ENCODE assay signal across 14 mouse cellular contexts in genomic region chr4:69471200-69471599, GRCm38 (mm10).
DNase-seq lines count a peak whose midpoint lies in the region; ATAC-seq and TF ChIP-seq lines count a peak whose summit lies in the region.
"Had no signal": no experiment of that assay in that cellular context is flagged by ENCODE, and none has a peak within 500 bp of the region (broad histone marks: within the 10 kb centered on the region; RNA-seq: fewer than 3 reads in every experiment).

No protein-coding gene starts in this region.

- H3K9ac ChIP-seq in forebrain, embryonic 14.5 days (ENCODE audit: low read length), result no peak overlapping the region
- no peak overlapping the region for H3K9ac ChIP-seq in hindbrain, embryonic 14.5 days
- H3K9ac ChIP-seq in midbrain, embryonic 14.5 days (replicated peaks; ENCODE audit: low read length), result no peak overlapping the region
- H3K9ac ChIP-seq: forebrain, postnatal 0 days; limb, embryonic 15.5 days; lung, embryonic 14.5 days had no signal

- WGBS in forebrain, embryonic 14.5 days, result 88% methylated on average over 1 of the region's 1 CpGs
- WGBS in forebrain, embryonic 10.5 days, result 100% methylated on average over 1 of the region's 1 CpGs
- 85% methylated on average over 1 of the region's 1 CpGs for WGBS in hindbrain, embryonic 14.5 days
- WGBS in midbrain, embryonic 14.5 days, result 83% methylated on average over 1 of the region's 1 CpGs

- H3K4me2 ChIP-seq in forebrain, embryonic 14.5 days (ENCODE audit: low read length), result no peak overlapping the region
- no peak overlapping the region for H3K4me2 ChIP-seq in hindbrain, embryonic 14.5 days (replicated peaks)
- H3K4me2 ChIP-seq in midbrain, embryonic 14.5 days (ENCODE audit: low read length), result no peak overlapping the region
- H3K4me2 ChIP-seq: limb, embryonic 15.5 days; lung, embryonic 14.5 days had no signal

- H3K36me3 ChIP-seq in forebrain, embryonic 14.5 days (ENCODE audit: control insufficient read depth, insufficient read depth, low read length), result no peaks in the 10 kb centered on the region
- no peaks in the 10 kb centered on the region for H3K36me3 ChIP-seq in forebrain, embryonic 10.5 days (replicated peaks)
- H3K36me3 ChIP-seq in hindbrain, embryonic 14.5 days (replicated peaks; ENCODE audit: control insufficient read depth, insufficient read depth), result no peaks in the 10 kb centered on the region
- H3K36me3 ChIP-seq in midbrain, embryonic 14.5 days (ENCODE audit: control insufficient read depth, insufficient read depth, low read length), result no peaks in the 10 kb centered on the region
- H3K36me3 ChIP-seq: limb, embryonic 15.5 days had no signal

- no peak overlapping the region for H3K27ac ChIP-seq in forebrain, embryonic 14.5 days (ENCODE audit: low read depth, low read length)
- H3K27ac ChIP-seq in forebrain, embryonic 10.5 days, result no peak overlapping the region
- no peak overlapping the region for H3K27ac ChIP-seq in layer of hippocampus, adult 2 months
- H3K27ac ChIP-seq in hindbrain, embryonic 14.5 days, result no peak overlapping the region
- no peak overlapping the region for H3K27ac ChIP-seq in midbrain, embryonic 14.5 days (replicated peaks; ENCODE audit: low read depth, low read length)
- H3K27ac ChIP-seq: limb, embryonic 15.5 days had no signal

- H3K27me3 ChIP-seq in forebrain, embryonic 14.5 days (replicated peaks; ENCODE audit: control insufficient read depth, insufficient read depth, low read length), result no peaks in the 10 kb centered on the region
- H3K27me3 ChIP-seq in forebrain, embryonic 10.5 days (ENCODE audit: poor library complexity, severe bottlenecking), result no peaks in the 10 kb centered on the region
- H3K27me3 ChIP-seq in hindbrain, embryonic 14.5 days (ENCODE audit: control insufficient read depth, insufficient read depth, low read length), result no peaks in the 10 kb centered on the region
- no peaks in the 10 kb centered on the region for H3K27me3 ChIP-seq in midbrain, embryonic 14.5 days (ENCODE audit: control insufficient read depth, insufficient read depth, low read length)
- H3K27me3 ChIP-seq: limb, embryonic 15.5 days had no signal

- H3K4me3 ChIP-seq in forebrain, embryonic 14.5 days (ENCODE audit: low read depth, low read length), result no peak overlapping the region
- no peak overlapping the region for H3K4me3 ChIP-seq in forebrain, embryonic 10.5 days
- H3K4me3 ChIP-seq in layer of hippocampus, adult 2 months, result no peak overlapping the region
- H3K4me3 ChIP-seq in hindbrain, embryonic 14.5 days (replicated peaks; ENCODE audit: low read length), result no peak overlapping the region
- no peak overlapping the region for H3K4me3 ChIP-seq in midbrain, embryonic 14.5 days (replicated peaks; ENCODE audit: low read depth, low read length)
- H3K4me3 ChIP-seq: limb, embryonic 15.5 days had no signal

- no peaks in the 10 kb centered on the region for H3K9me3 ChIP-seq in forebrain, embryonic 14.5 days (replicated peaks; ENCODE audit: control insufficient read depth, low read length)
- H3K9me3 ChIP-seq in forebrain, embryonic 10.5 days, result no peaks in the 10 kb centered on the region
- H3K9me3 ChIP-seq in hindbrain, embryonic 14.5 days (ENCODE audit: control insufficient read depth, low read length), result no peaks in the 10 kb centered on the region
- H3K9me3 ChIP-seq in midbrain, embryonic 14.5 days (ENCODE audit: control insufficient read depth, low read length), result no peaks in the 10 kb centered on the region
- H3K9me3 ChIP-seq: limb, embryonic 15.5 days had no signal

- TF ChIP-seq CTCF in layer of hippocampus, adult 2 months (conservative IDR thresholded peaks at IDR 0.05), result no peak

- ATAC-seq in forebrain, embryonic 14.5 days, result peak; percentile 40; the same call in 1 of the 2 replicates
- ATAC-seq in hindbrain, embryonic 14.5 days (ENCODE audit: low FRiP score), result peak; percentile 64; the same call in 1 of the 2 replicates
- peak; percentile 48; the same call in 1 of the 2 replicates for ATAC-seq in midbrain, embryonic 14.5 days (ENCODE audit: low FRiP score, low TSS enrichment)
- ATAC-seq: forebrain, postnatal 0 days had no signal

- no peak for DNase-seq in forebrain, embryonic 14.5 days (ENCODE audit: low spot score)
- DNase-seq in forebrain, embryonic 10.5 days (ENCODE audit: extremely low spot score, low spot score), result no peak
- DNase-seq in layer of hippocampus, adult 9-11 months, result peak; percentile 17
- DNase-seq in layer of hippocampus, adult 2 months (ENCODE audit: low spot score in 2 of 2), result no peak
- no peak for DNase-seq in hindbrain, embryonic 14.5 days (ENCODE audit: low spot score)
- DNase-seq in midbrain, embryonic 14.5 days, result peak; percentile 18
- DNase-seq in adrenal gland, postnatal 10 days, result no peak
- no peak for DNase-seq in lung, postnatal 36 days
- DNase-seq: cerebellum, adult 9-11 months; forebrain, postnatal 0 days; heart, adult 18-20 months; heart, postnatal 36 days; lung, embryonic 14.5 days had no signal

- peaks cover 4% of the 10 kb centered on the region; the same call in 1 of the 2 replicates for H3K4me1 ChIP-seq in forebrain, embryonic 14.5 days (ENCODE audit: control insufficient read depth, insufficient read depth, low read length)
- H3K4me1 ChIP-seq in forebrain, embryonic 10.5 days, result no peaks in the 10 kb centered on the region
- H3K4me1 ChIP-seq in hindbrain, embryonic 14.5 days (replicated peaks; ENCODE audit: control insufficient read depth, insufficient read depth, low read length), result peaks cover 9% of the 10 kb centered on the region; the same call in 1 of the 2 replicates
- H3K4me1 ChIP-seq in midbrain, embryonic 14.5 days (ENCODE audit: control insufficient read depth, insufficient read depth, low read length), result no peaks in the 10 kb centered on the region
- H3K4me1 ChIP-seq: limb, embryonic 15.5 days had no signal

Comparison
In these comparisons a context has a peak if more than half of its experiments do, and no peak if none do; other contexts are left out.
1. DNase-seq: peak in layer of hippocampus, adult 9-11 months (single experiment) and midbrain, embryonic 14.5 days (single experiment); none in forebrain, embryonic 14.5 days (single experiment), forebrain, embryonic 10.5 days (single experiment), layer of hippocampus, adult 2 months (0 of 2), hindbrain, embryonic 14.5 days (single experiment), adrenal gland, postnatal 10 days (single experiment) and lung, postnatal 36 days (single experiment).
2. Peak in every context shown above with its lines, with median percentiles within 50 percentile points of each other: ATAC-seq.